Mouse (Mus musculus): ENCODE measurements around the gene Lyrm9. TPM values are rescaled to one million over a fixed set of nuclear protein-coding genes. Genes with fewer than 3 reads are reported as not detected.

The Lyrm9 gene
- total RNA-seq, 2 experiments from 2014 or later = 30.2 to 32.4 TPM

GRCm38 (mm10) chr11:78807341-78808108 is 18.9 kb upstream of the Lyrm9 start:
- intact Hi-C loops (cut with DNase I) = no loop called here
- no peak for DNase-seq (ENCODE audit: extremely low spot score in 1 of 2, low spot score in 2 of 2)

DNA sequence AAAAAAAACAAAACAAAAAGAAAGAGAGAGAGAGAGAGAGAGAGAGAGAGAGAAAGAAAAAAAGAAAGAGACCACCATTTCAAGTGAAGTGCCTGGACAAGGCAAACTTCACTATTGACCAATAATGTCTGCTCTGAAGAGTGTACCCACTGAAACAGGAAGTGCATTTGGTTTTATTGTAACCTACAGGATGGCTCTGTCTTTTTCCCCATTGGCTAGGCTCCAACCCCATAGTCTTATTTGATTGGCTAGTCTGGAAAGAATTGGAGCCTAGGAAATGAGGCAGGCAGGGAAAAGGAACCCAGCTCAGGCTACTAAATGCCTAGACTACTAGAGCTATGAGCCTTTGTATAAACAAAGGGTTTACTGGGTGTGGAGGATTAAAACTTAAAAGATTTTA is 17.0 kb upstream of the Lyrm9 start:
- intact Hi-C loops (cut with DNase I) = no loop called here
- DNase-seq (ENCODE audit: extremely low spot score in 1 of 2, low spot score in 2 of 2) = no peak

DNA sequence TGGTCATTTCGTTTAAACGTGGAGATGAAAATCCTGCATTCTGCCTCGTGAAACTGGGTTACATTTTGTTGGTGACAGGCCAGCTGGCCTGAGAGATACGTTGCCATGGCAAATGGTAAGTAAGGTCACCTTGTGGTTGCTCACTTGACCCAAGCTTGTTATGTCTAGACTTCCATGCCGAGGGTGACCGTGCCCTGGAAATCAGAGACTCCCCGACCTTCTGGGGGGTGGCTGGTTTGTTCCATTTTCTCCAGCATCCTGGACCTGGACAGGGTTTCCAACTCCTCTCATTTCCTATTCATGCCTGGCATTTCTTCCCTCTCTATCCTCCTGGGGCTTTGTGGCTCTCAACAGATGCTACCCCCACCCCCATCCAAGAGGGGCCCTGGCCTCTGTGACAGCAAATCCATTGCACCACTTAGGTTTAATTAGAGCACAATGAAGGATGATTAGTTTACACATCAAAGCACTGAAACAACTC is 11.9 kb upstream of the Lyrm9 start:
- no peak for DNase-seq (ENCODE audit: extremely low spot score in 1 of 2, low spot score in 2 of 2)
- intact Hi-C loops (cut with DNase I) = no loop called here

DNA sequence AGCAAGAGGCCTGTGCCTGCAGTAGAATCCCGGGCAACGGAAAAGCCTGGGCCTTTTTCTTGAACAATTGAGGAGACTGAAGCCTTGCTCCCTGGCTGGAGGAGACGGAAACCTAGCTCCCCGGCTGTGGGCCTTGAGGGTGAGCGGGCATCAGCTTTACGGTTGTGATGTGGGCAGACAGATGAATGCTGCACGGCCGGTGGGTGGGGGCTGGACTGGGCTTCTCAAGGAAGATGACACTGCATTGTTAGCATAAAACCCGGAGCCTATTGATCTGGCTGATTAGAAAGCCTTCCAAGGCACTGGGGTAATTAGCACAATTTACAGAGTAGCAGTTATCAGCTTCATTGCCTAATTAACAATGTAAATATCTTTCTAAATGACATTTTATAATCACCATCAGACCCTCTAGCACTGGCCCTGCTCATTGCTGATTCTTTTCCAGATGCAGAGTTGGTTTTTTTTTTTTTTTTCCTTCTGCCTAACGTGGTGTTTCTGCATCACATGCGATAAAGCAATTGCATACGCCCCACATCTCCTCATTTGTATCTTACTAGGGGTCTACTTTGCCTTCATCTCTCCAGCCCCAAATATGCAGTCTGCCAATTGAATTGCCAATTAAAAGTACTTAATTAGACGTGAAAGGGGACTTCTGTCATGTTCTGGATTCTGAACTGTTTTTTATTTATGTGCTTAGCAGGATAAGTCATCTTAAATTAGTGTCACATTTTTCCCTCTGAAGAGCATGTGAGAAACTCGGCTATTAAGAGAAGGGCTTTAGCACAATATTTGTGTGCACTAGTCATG is 10.2 kb upstream of the Lyrm9 start:
- intact Hi-C loops (cut with DNase I) = no loop called here
- no peak for DNase-seq (ENCODE audit: extremely low spot score in 1 of 2, low spot score in 2 of 2)

GRCm38 (mm10) chr11:78817311-78818022 is 8.9 kb upstream of the Lyrm9 start:
- intact Hi-C loops (cut with DNase I) = no loop called here
- no peak for DNase-seq (ENCODE audit: extremely low spot score in 1 of 2, low spot score in 2 of 2)

GRCm38 (mm10) chr11:78820337-78821000 is 5.9 kb upstream of the Lyrm9 start:
- no peak for DNase-seq (ENCODE audit: extremely low spot score in 1 of 2, low spot score in 2 of 2)
- intact Hi-C loops (cut with DNase I) = no loop called here

GRCm38 (mm10) chr11:78822792-78823498 is 3.4 kb upstream of the Lyrm9 start:
- peak in 1 of 2 experiments; percentile 62 for DNase-seq (ENCODE audit: extremely low spot score in 1 of 2, low spot score in 2 of 2)
- intact Hi-C loops (cut with DNase I) = no loop called here

GRCm38 (mm10) chr11:78827546-78827945 is 1.2 kb downstream of the Lyrm9 start:
- intact Hi-C loops (cut with DNase I) = loop anchor here (5.0 kb wide), 2 partner anchors 125 to 265 kb away; no protein-coding TSS in a partner anchor
- no peak for DNase-seq (ENCODE audit: extremely low spot score in 1 of 2, low spot score in 2 of 2)

DNA sequence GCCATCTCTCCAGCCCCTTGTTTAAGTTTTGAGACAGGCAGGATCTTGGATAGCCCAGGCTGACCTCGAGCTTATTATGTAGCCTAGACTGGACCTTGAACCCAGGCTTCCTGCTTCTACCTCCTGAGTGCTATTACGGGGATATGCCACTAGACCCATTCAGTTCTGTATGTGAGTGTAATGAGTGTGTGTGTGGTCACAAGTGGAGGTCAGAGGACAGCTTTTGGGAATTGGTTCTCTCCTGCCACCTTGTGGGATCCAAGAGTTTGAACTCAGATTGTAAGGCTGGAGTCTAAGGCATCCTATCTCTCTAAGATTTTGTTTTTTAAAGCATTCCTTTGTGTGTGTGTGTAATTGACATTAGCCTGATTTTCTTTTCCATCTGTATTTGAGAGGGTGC is 2.0 kb downstream of the Lyrm9 start:
- no peak for DNase-seq (ENCODE audit: extremely low spot score in 1 of 2, low spot score in 2 of 2)
- intact Hi-C loops (cut with DNase I) = loop anchor here (5.0 kb wide), 2 partner anchors 126 to 266 kb away; no protein-coding TSS in a partner anchor

DNA sequence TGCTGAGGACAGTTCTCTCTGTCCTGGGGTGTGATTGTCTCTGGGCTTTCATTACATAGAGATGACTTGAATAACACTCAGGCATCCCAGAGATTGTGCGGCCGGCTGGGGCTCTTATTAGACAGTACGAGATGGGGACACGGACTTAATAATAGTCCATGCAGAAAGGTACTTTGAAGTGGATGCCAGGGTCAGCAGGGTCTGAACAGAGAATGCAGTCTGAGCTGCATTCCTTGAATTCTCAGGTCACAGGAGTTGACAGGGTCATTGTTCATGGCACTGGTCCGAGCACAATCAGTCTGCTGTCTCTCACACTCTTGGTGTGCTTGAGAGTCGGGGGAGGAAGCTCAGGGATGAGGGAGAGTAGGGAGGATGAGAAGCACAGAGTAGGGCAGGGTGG is 3.0 kb downstream of the Lyrm9 start:
- intact Hi-C loops (cut with DNase I) = loop anchor here (5.0 kb wide), 2 partner anchors 127 to 267 kb away; no protein-coding TSS in a partner anchor

DNA sequence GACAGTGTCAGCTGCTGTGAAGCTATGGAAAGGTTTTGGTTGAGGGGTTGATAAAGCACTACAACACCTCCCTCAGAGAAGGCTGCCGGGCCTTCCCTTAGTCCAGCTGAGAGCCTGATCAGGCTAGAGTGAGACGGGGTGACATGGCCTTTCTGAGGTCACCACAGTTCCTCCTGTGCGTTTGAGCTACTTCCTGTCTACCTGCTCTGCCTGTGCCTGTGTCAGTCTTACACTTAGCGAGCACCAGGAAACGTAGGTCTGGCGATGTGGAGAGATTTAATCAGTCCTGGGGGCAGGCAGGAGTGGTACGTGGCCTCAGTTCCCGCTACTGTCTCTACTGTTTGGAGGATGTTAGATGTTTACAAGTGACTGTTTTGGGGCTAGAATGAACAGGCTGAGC is 3.8 kb downstream of the Lyrm9 start:
- DNase-seq (ENCODE audit: extremely low spot score in 1 of 2, low spot score in 2 of 2) = no peak
- intact Hi-C loops (cut with DNase I) = no loop called here

More for the DNA sequence above, 3.0 kb downstream of the Lyrm9 start:
- peak in 1 of 2 experiments; percentile 69 for DNase-seq (ENCODE audit: extremely low spot score in 1 of 2, low spot score in 2 of 2)

- intact Hi-C loops (cut with DNase I) = no loop called here
- peak in 1 of 2 experiments; percentile 83 for DNase-seq (ENCODE audit: extremely low spot score in 1 of 2, low spot score in 2 of 2)
These were observed 5.3 kb downstream of the Lyrm9 start for GRCm38 (mm10) chr11:78831716-78832115.

DNA sequence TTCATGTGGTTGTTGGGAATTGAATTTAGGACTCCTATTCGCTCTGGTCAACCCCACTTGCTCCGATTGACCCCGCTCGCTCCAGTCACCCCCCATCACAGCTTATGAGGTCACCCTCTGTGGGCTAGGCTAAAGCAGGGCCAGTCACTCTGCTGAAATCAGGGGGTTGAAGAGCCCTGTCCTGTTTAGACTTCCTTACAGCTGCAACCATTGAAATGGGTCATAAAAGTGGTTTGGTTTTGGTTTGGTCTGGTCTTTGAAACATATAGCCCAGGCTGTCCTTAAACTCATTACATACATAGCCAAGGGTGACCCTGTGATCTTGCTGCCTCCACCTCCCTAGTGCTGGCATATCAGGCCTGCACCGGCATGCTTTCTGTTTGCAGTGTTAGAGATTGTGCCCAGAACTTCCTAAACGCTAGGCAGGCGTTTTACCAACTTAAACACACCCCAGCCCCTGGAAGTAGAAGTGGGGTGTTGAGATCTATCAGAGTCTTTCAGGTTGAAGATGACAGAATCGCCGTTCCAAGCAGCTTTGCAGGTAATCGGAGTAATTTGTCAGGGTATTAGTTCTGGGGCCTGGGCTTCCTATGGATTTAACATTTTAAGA is 5.8 kb downstream of the Lyrm9 start:
- DNase-seq (ENCODE audit: extremely low spot score in 1 of 2, low spot score in 2 of 2) = no peak
- intact Hi-C loops (cut with DNase I) = no loop called here

DNA sequence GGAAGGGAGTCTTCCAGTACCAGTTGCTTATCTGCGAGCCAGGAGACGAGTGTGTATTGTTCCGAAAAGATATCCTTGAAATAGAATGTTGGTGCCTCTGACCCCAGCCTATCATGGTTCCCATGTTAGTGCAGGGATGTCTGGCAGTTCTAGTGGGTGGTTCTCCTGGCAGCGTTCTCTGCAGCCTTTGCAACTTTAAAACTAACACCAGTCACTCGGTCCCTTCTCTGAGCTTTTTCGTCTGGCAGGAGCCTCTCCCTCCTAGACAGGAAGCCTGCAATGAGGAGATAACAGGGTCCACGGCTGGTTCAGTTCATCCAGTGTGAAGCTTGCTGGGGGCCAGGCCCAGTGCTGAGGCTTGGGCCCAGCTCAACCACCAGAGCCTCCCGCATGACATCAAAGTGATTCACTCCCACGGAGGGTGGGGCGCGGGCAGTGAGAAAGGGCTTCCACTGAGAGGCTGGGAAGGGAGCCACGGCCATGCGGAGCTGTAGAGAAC is 6.5 kb downstream of the Lyrm9 start:
- intact Hi-C loops (cut with DNase I) = no loop called here
- DNase-seq (ENCODE audit: extremely low spot score in 1 of 2, low spot score in 2 of 2) = peak in 1 of 2 experiments; percentile 87

DNA sequence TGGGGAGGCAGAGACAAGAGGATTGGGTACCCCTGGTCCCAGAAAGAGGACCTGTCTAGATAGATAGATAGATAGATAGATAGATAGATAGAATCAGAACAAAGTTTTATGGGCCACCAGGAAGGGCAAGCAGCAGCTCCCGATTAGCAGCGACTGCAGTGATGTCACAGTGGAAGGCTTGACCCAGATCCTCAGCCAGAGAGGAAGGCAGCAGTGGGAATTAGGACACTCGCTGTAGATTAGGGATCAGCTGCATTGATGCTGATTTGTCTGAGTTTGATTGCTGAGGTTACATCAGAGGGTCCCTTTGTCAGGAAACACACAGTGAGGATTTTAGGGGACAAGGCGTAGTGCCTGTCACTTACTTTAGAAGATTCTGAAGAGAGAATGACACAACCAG is 10.1 kb downstream of the Lyrm9 start:
- intact Hi-C loops (cut with DNase I) = loop anchor here (5.0 kb wide), 1 partner anchor 121 kb away; no protein-coding TSS in a partner anchor
- DNase-seq (ENCODE audit: extremely low spot score in 1 of 2, low spot score in 2 of 2) = no peak

DNA sequence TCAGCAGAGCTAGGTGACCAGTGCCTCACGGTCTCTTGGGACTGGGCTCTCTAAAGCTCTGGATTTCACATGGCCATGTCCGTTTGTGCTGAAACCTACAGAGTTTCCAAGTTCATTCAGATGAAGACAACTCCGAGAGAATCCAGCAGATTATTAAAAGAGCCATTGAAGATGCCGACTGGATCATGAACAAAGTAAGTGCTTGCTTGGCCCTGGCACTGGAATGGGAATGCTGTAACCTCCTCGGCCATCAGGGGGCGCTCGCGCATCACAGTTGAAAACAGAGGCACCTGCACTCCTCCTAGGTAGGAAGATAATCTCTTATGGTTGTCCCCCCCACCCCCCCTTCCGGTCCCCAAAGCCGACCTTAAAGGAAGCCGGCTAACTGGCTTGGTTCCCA is 11.6 kb downstream of the Lyrm9 start:
- intact Hi-C loops (cut with DNase I) = loop anchor here (5.0 kb wide), 1 partner anchor 119 kb away; no protein-coding TSS in a partner anchor
- peak in 1 of 2 experiments; percentile 61 for DNase-seq (ENCODE audit: extremely low spot score in 1 of 2, low spot score in 2 of 2)

- intact Hi-C loops (cut with DNase I) = loop anchor here (5.0 kb wide), 1 partner anchor 118 kb away; no protein-coding TSS in a partner anchor
- no peak for DNase-seq (ENCODE audit: extremely low spot score in 1 of 2, low spot score in 2 of 2)
These were observed 13.1 kb downstream of the Lyrm9 start for GRCm38 (mm10) chr11:78839491-78839890.

Data from left cerebral cortex, postnatal 10 days (tissue).